Mouse (Mus musculus) forebrain, embryonic 12.5 days (tissue): ENCODE measurements at regions not wholly inside any gene's neighbourhood (a gene's known extent, or its start where the extent isn't known, plus 50 kb on each side); places are given as distances from the start of the nearest gene placed in this dataset.

Experiments
- ATAC-seq: fragments of 200-750 bp; cut with Nextera tagmentation; 2 replicates; pipeline ENCODE4 v1.8.0; 2017; ENCODE audit warnings: moderate TSS enrichment; ENCODE audit not compliant: low FRiP score
- H3K27ac ChIP-seq: fragments of 300-500 bp; sonication (generic); 2 replicates; pipeline ENCODE4 v1.5.1; 2016; ENCODE audit warnings: mild to moderate bottlenecking
- H3K27me3 ChIP-seq: fragments of 300-500 bp; sonication (generic); 2 replicates; pipeline ENCODE4 v1.6.1; 2016; ENCODE audit warnings: mild to moderate bottlenecking
- H3K36me3 ChIP-seq: fragments of 300-500 bp; sonication (generic); replicated peaks from 2 replicates; pipeline ENCODE4 v1.6.1; 2016; ENCODE audit warnings: mild to moderate bottlenecking
- H3K4me1 ChIP-seq: fragments of 300-500 bp; sonication (generic); 2 replicates; pipeline ENCODE4 v1.6.1; 2016
- H3K4me2 ChIP-seq: fragments of 300-500 bp; sonication (generic); 2 replicates; pipeline ENCODE4 v1.6.1; 2016; ENCODE audit warnings: mild to moderate bottlenecking, moderate library complexity
- H3K4me3 ChIP-seq: fragments of 300-500 bp; sonication (generic); replicated peaks from 2 replicates; pipeline ENCODE4 v1.5.1; 2016; ENCODE audit warnings: mild to moderate bottlenecking
- H3K9ac ChIP-seq: fragments of 300-500 bp; sonication (generic); 2 replicates; pipeline ENCODE4 v1.6.1; 2016; ENCODE audit warnings: mild to moderate bottlenecking
- H3K9me3 ChIP-seq: fragments of 300-500 bp; sonication (generic); 2 replicates; pipeline ENCODE4 v1.6.1; 2016
- WGBS: fragments of 180-500 bp; shearing (Covaris S2); methylation state at CpG from one replicate; pipeline ENCODE4 v1.1.7; 2016; 5-methylcytosine and 5-hydroxymethylcytosine counted together

GRCm38 (mm10) chr8:41950736-41951135 is 533.9 kb upstream of the Frg1 start:
- Histone ChIP-seq H3K4me1 (no peaks in the 10 kb centered on the region), H3K36me3 (no peaks in the 10 kb centered on the region), H3K4me3 (no peak overlapping the region), H3K27ac (no peak overlapping the region), H3K4me2 (no peak overlapping the region), H3K9ac (no peak overlapping the region), H3K27me3 (no peaks in the 10 kb centered on the region), H3K9me3 (no peaks in the 10 kb centered on the region)
- no peak for ATAC-seq
- WGBS: 96% methylated on average over 1 of the region's 1 CpGs

GRCm38 (mm10) chr8:41939298-41939697 is 522.4 kb upstream of the Frg1 start:
- 82% methylated on average over 4 of the region's 4 CpGs for WGBS

GRCm38 (mm10) chr8:41921106-41921505 is 504.2 kb upstream of the Frg1 start:
- WGBS: 64% methylated on average over 7 of the region's 7 CpGs
- Histone ChIP-seq H3K4me1 (no peaks in the 10 kb centered on the region), H3K27ac (no peak overlapping the region), H3K27me3 (no peaks in the 10 kb centered on the region), H3K4me3 (no peak overlapping the region), H3K36me3 (no peaks in the 10 kb centered on the region), H3K9me3 (peaks cover 5% of the 10 kb centered on the region; the same call in 1 of the 2 replicates), H3K4me2 (no peak overlapping the region), H3K9ac (no peak overlapping the region)
- no peak for ATAC-seq

More at GRCm38 (mm10) chr8:41939298-41939697, 522.4 kb upstream of the Frg1 start:
- no peak for ATAC-seq
- Histone ChIP-seq H3K27me3 (no peaks in the 10 kb centered on the region), H3K9ac (no peak overlapping the region), H3K4me3 (no peak overlapping the region), H3K9me3 (no peaks in the 10 kb centered on the region), H3K4me1 (no peaks in the 10 kb centered on the region), H3K36me3 (no peaks in the 10 kb centered on the region), H3K27ac (no peak overlapping the region), H3K4me2 (no peak overlapping the region)

- Histone ChIP-seq H3K9ac (no peak overlapping the region), H3K27ac (no peak overlapping the region), H3K4me3 (no peak overlapping the region), H3K9me3 (peaks cover 5% of the 10 kb centered on the region; the same call in 1 of the 2 replicates), H3K4me2 (no peak overlapping the region), H3K4me1 (no peaks in the 10 kb centered on the region), H3K36me3 (no peaks in the 10 kb centered on the region), H3K27me3 (no peaks in the 10 kb centered on the region)
- no peak for ATAC-seq
- 80% methylated on average over 3 of the region's 3 CpGs for WGBS
Measured at GRCm38 (mm10) chr8:41920536-41920935, 503.7 kb upstream of the Frg1 start.

GRCm38 (mm10) chr8:41878029-41878748 is 461.3 kb upstream of the Frg1 start:
- Histone ChIP-seq H3K27me3 (no peaks in the 10 kb centered on the region), H3K36me3 (no peaks in the 10 kb centered on the region), H3K4me3 (no peak overlapping the region), H3K27ac (0 out of 2 replicates have a peak overlapping the region, but pooled peaks have one; percentile 15), H3K9me3 (no peaks in the 10 kb centered on the region), H3K4me2 (no peak overlapping the region), H3K9ac (no peak overlapping the region), H3K4me1 (peaks cover 6% of the 10 kb centered on the region)
- ATAC-seq: peak; percentile 85
- WGBS: 11% methylated on average over 2 of the region's 2 CpGs

- H3K9me3 ChIP-seq: no peaks in the 10 kb centered on the region
- no peak overlapping the region for H3K9ac ChIP-seq
Measured at GRCm38 (mm10) chr8:41869681-41870356, 452.9 kb upstream of the Frg1 start.

GRCm38 (mm10) chr8:41860918-41861317 is 444.0 kb upstream of the Frg1 start:
- no peaks in the 10 kb centered on the region for H3K9me3 ChIP-seq
- H3K27ac ChIP-seq: no peak overlapping the region
- no peaks in the 10 kb centered on the region for H3K36me3 ChIP-seq
- no peak overlapping the region for H3K9ac ChIP-seq
- peaks cover 5% of the 10 kb centered on the region; the same call in 1 of the 2 replicates for H3K4me1 ChIP-seq
- no peaks in the 10 kb centered on the region for H3K27me3 ChIP-seq
- no peak overlapping the region for H3K4me3 ChIP-seq
- no peak for ATAC-seq
- WGBS: 79% methylated on average over 7 of the region's 7 CpGs
- no peak overlapping the region for H3K4me2 ChIP-seq

More at GRCm38 (mm10) chr8:41869681-41870356, 452.9 kb upstream of the Frg1 start:
- Histone ChIP-seq H3K27me3 (no peaks in the 10 kb centered on the region), H3K27ac (no peak overlapping the region), H3K4me1 (no peaks in the 10 kb centered on the region), H3K36me3 (no peaks in the 10 kb centered on the region), H3K4me2 (no peak overlapping the region), H3K4me3 (no peak overlapping the region)
- WGBS: 56% methylated on average over 3 of the region's 3 CpGs
- ATAC-seq: peak; percentile 61; the same call in 1 of the 2 replicates

GRCm38 (mm10) chr8:41831713-41832112 is 414.8 kb upstream of the Frg1 start:
- Histone ChIP-seq H3K36me3 (no peaks in the 10 kb centered on the region), H3K4me3 (no peak overlapping the region), H3K9ac (no peak overlapping the region), H3K4me1 (0 out of 2 replicates have a peak, but pooled peaks cover 2% of the 10 kb centered on the region), H3K9me3 (no peaks in the 10 kb centered on the region), H3K27ac (no peak overlapping the region), H3K4me2 (no peak overlapping the region), H3K27me3 (no peaks in the 10 kb centered on the region)
- 82% methylated on average over 4 of the region's 4 CpGs for WGBS
- ATAC-seq: no peak

- Histone ChIP-seq H3K27me3 (no peaks in the 10 kb centered on the region), H3K4me2 (no peak overlapping the region), H3K4me1 (0 out of 2 replicates have a peak, but pooled peaks cover 2% of the 10 kb centered on the region), H3K4me3 (no peak overlapping the region), H3K27ac (no peak overlapping the region), H3K36me3 (no peaks in the 10 kb centered on the region), H3K9ac (no peak overlapping the region), H3K9me3 (no peaks in the 10 kb centered on the region)
- 53% methylated on average over 6 of the region's 6 CpGs for WGBS
- ATAC-seq: no peak
Measured at GRCm38 (mm10) chr8:41830407-41830806, 413.5 kb upstream of the Frg1 start.

- WGBS: 25% methylated on average over 7 of the region's 7 CpGs
- ATAC-seq: peak; percentile 71
- no peak overlapping the region for H3K27ac ChIP-seq
- no peak overlapping the region for H3K4me3 ChIP-seq
- no peak overlapping the region for H3K9ac ChIP-seq
- 0 out of 2 replicates have a peak, but pooled peaks cover 2% of the 10 kb centered on the region for H3K4me1 ChIP-seq
- H3K27me3 ChIP-seq: no peaks in the 10 kb centered on the region
- no peaks in the 10 kb centered on the region for H3K36me3 ChIP-seq
- H3K9me3 ChIP-seq: no peaks in the 10 kb centered on the region
- no peak overlapping the region for H3K4me2 ChIP-seq
Measured at GRCm38 (mm10) chr8:41824928-41825327, 408.1 kb upstream of the Frg1 start.

GRCm38 (mm10) chr8:41823041-41823440 is 406.2 kb upstream of the Frg1 start:
- no peaks in the 10 kb centered on the region for H3K27me3 ChIP-seq
- H3K9ac ChIP-seq: no peak overlapping the region
- 0 out of 2 replicates have a peak, but pooled peaks cover 2% of the 10 kb centered on the region for H3K4me1 ChIP-seq
- no peak overlapping the region for H3K27ac ChIP-seq
- H3K9me3 ChIP-seq: no peaks in the 10 kb centered on the region
- WGBS: 86% methylated on average over 8 of the region's 8 CpGs
- H3K4me3 ChIP-seq: no peak overlapping the region
- ATAC-seq: no peak
- H3K4me2 ChIP-seq: no peak overlapping the region
- no peaks in the 10 kb centered on the region for H3K36me3 ChIP-seq

- Histone ChIP-seq H3K4me1 (no peaks in the 10 kb centered on the region), H3K27me3 (no peaks in the 10 kb centered on the region), H3K4me2 (no peak overlapping the region), H3K9ac (no peak overlapping the region), H3K4me3 (no peak overlapping the region), H3K27ac (no peak overlapping the region), H3K9me3 (no peaks in the 10 kb centered on the region), H3K36me3 (no peaks in the 10 kb centered on the region)
- no peak for ATAC-seq
- WGBS: 95% methylated on average over 5 of the region's 5 CpGs
Measured at GRCm38 (mm10) chr8:41821676-41822075, 404.8 kb upstream of the Frg1 start.
